Mouse (Mus musculus) limb, embryonic 11.5 days (tissue): ENCODE results near the gene Aasdh. TPM values are rescaled to one million over a fixed set of nuclear protein-coding genes. Genes with fewer than 3 reads are reported as not detected.

Source experiments
- ATAC-seq: fragments of 200-750 bp; cut with Nextera tagmentation; 2 replicates; pipeline ENCODE4 v1.8.0; 2017; ENCODE audit warnings: low read depth; ENCODE audit not compliant: insufficient number of reproducible peaks, low FRiP score, low TSS enrichment
- DNase-seq: peaks from one replicate; pipeline ENCODE4 v3.0.0-alpha.2; 2015; ENCODE audit warnings: low spot score
- H3K27ac ChIP-seq: fragments of 300-500 bp; sonication (generic); replicated peaks from 2 replicates; pipeline ENCODE4 v1.5.1; 2014; ENCODE audit warnings: low read depth, mild to moderate bottlenecking, low read length
- H3K27me3 ChIP-seq: fragments of 300-500 bp; sonication (generic); 2 replicates; pipeline ENCODE4 v1.6.1; 2014; ENCODE audit warnings: mild to moderate bottlenecking, low read length, mixed read lengths; ENCODE audit not compliant: control insufficient read depth, insufficient read depth
- H3K36me3 ChIP-seq: fragments of 300-500 bp; sonication (generic); 2 replicates; pipeline ENCODE4 v1.6.1; 2014; ENCODE audit warnings: mild to moderate bottlenecking, low read length, moderate library complexity, mixed read lengths; ENCODE audit not compliant: control insufficient read depth, insufficient read depth
- H3K4me1 ChIP-seq: fragments of 300-500 bp; sonication (generic); 2 replicates; pipeline ENCODE4 v1.6.1; 2014; ENCODE audit warnings: low read length, mixed read lengths; ENCODE audit not compliant: control insufficient read depth, insufficient read depth
- H3K4me2 ChIP-seq: fragments of 300-500 bp; sonication (generic); 2 replicates; pipeline ENCODE4 v1.6.1; 2014; ENCODE audit warnings: low read depth, mild to moderate bottlenecking, moderate library complexity; ENCODE audit not compliant: severe bottlenecking
- H3K4me3 ChIP-seq: fragments of 300-500 bp; sonication (generic); 2 replicates; pipeline ENCODE4 v1.5.1; 2014; ENCODE audit warnings: low read depth, low read length
- H3K9ac ChIP-seq: fragments of 300-500 bp; sonication (generic); 2 replicates; pipeline ENCODE4 v1.6.1; 2014; ENCODE audit warnings: mild to moderate bottlenecking, low read length
- H3K9me3 ChIP-seq: fragments of 300-500 bp; sonication (generic); 2 replicates; pipeline ENCODE4 v1.6.1; 2016; ENCODE audit warnings: low read length; ENCODE audit not compliant: control insufficient read depth
- WGBS: fragments of 180-500 bp; shearing (Covaris S2); extraction: QIAGEN DNeasy Blood & Tissue Kit; methylation state at CpG from one replicate; pipeline ENCODE4 v1.1.7; 2014; 5-methylcytosine and 5-hydroxymethylcytosine counted together
- polyA plus RNA-seq: library from polyadenylated mRNA; unstranded; fragments of >200 nt; fragmentation: Nextera tagmentation; extraction: Ambion mirVana; gene quantifications from 2 replicates; pipeline ENCODE4 v1.2.1, GENCODE M21; 2014

Aasdh gene
- polyA plus RNA-seq, 1 experiment from 2014 or later, result 16.2 TPM

GRCm38 (mm10) chr5:76841859-76842258 lies 63.5 kb downstream of the Aasdh start:
- Histone ChIP-seq H3K9ac (no peak overlapping the region), H3K9me3 (no peaks in the 10 kb centered on the region), H3K4me3 (no peak overlapping the region), H3K4me2 (no peak overlapping the region), H3K4me1 (no peaks in the 10 kb centered on the region), H3K27ac (no peak overlapping the region), H3K36me3 (no peaks in the 10 kb centered on the region), H3K27me3 (no peaks in the 10 kb centered on the region)
- DNase-seq (no peak), ATAC-seq (no peak)
- WGBS, result 80% methylated on average over 2 of the region's 2 CpGs

DNA sequence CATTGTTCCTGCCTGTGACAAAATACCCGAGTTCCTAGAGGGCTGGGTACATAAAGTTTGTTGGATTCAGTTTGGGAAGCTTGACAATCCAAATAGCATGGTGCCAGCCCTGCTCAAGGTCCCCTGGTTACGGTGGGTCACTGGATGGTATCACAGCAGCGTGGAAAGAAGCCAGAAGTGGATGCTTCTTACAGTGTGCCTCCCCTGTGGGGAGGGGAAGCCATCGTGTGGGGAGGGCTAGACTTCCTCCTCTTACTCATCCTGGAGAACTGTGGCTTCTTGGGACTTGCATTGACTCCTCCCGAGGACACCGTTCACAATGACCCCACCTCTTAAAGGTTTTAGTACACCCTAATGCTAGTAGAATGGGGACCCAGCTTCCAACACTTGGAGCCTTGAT lies 65.5 kb downstream of the Aasdh start:
- Histone ChIP-seq H3K4me1 (no peaks in the 10 kb centered on the region), H3K36me3 (no peaks in the 10 kb centered on the region), H3K27ac (no peak overlapping the region), H3K9me3 (no peaks in the 10 kb centered on the region), H3K9ac (no peak overlapping the region), H3K4me3 (no peak overlapping the region), H3K27me3 (no peaks in the 10 kb centered on the region), H3K4me2 (no peak overlapping the region)
- DNase-seq (no peak), ATAC-seq (no peak)
- 86% methylated on average over 6 of the region's 6 CpGs for WGBS

- Histone ChIP-seq H3K27me3 (no peaks in the 10 kb centered on the region), H3K9ac (no peak overlapping the region), H3K27ac (no peak overlapping the region), H3K4me3 (no peak overlapping the region), H3K4me1 (no peaks in the 10 kb centered on the region), H3K4me2 (no peak overlapping the region), H3K9me3 (no peaks in the 10 kb centered on the region), H3K36me3 (no peaks in the 10 kb centered on the region)
- DNase-seq, result no peak
- WGBS, result 58% methylated on average over 5 of the region's 5 CpGs
- no peak for ATAC-seq
Measured at GRCm38 (mm10) chr5:76837018-76837417, 68.3 kb downstream of the Aasdh start.

GRCm38 (mm10) chr5:76832529-76833210 lies 72.6 kb downstream of the Aasdh start:
- Histone ChIP-seq H3K27me3 (no peaks in the 10 kb centered on the region), H3K36me3 (no peaks in the 10 kb centered on the region), H3K4me3 (no peak overlapping the region), H3K27ac (no peak overlapping the region), H3K9me3 (no peaks in the 10 kb centered on the region), H3K9ac (no peak overlapping the region), H3K4me1 (no peaks in the 10 kb centered on the region), H3K4me2 (no peak overlapping the region)
- DNase-seq, result no peak
- 78% methylated on average over 17 of the region's 17 CpGs for WGBS
- no peak for ATAC-seq

DNA sequence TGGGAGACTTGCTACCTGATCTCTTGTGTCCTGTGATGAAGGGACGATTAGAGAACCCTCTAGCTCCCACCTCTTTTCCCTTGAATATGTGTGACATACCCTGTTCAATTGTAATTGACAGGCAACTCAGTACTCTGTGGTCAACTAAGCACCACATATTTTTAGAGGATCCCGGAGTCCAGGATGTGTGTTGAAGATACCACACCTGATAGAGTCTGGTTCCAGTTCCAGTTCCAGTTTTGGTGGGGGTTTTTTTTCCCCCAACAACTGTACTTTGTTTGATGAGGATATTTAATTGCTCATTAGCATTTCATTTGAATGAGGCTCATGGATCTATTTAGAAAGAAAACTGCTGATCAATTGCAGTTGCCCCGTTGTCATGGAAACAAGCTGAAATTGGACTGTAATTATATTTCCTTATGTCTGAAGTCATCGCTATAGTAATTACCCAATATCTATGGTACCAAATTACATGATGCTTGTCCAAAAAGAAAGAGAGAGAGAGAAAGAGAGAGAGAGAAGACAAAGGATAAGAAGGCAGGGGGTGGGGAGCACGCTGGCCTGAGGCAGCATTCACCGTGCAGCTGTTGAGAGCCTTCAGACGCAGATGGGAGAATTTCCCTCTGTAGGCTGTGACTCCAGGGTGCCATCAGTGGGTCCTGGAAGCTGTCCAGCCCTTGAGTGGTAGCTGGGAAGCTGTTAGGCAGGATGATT lies 76.6 kb downstream of the Aasdh start:
- ATAC-seq, result no peak
- no peaks in the 10 kb centered on the region for H3K4me1 ChIP-seq
- WGBS, result 88% methylated on average over 7 of the region's 7 CpGs
- DNase-seq, result no peak
- H3K9ac ChIP-seq, result no peak overlapping the region
- no peaks in the 10 kb centered on the region for H3K27me3 ChIP-seq
- no peak overlapping the region for H3K27ac ChIP-seq
- H3K9me3 ChIP-seq, result no peaks in the 10 kb centered on the region
- H3K4me3 ChIP-seq, result no peak overlapping the region
- H3K36me3 ChIP-seq, result no peaks in the 10 kb centered on the region
- H3K4me2 ChIP-seq, result no peak overlapping the region

Other genes starting within 250 kb of the Aasdh start
- gene C530008M17Rik, start 249.0 kb downstream of the Aasdh start, polyA plus RNA-seq, result 18.4 and 20.9 TPM in 2 replicates
- 484 and 488 TPM in 2 replicates for gene Paics, start 45.8 kb upstream of the Aasdh start, polyA plus RNA-seq
- gene Ppat, start 46.1 kb upstream of the Aasdh start, polyA plus RNA-seq, result 42.5 and 45.6 TPM in 2 replicates
- 88.3 and 88.6 TPM in 2 replicates for gene Srp72, start 69.2 kb upstream of the Aasdh start, polyA plus RNA-seq
- 0.40 TPM in 1 of 2 replicates, not detected in the other for gene Arl9, start 98.5 kb upstream of the Aasdh start, polyA plus RNA-seq
- not detected in 2 replicates for gene Thegl, start 110.5 kb upstream of the Aasdh start, polyA plus RNA-seq
- 0.13 and 0.34 TPM in 2 replicates for gene Hopx, start 209.6 kb upstream of the Aasdh start, polyA plus RNA-seq